Mouse (Mus musculus): ENCODE results near the gene Chp2.
"Not testable (repeated sequence)": the region's sequence is repeated elsewhere in the genome, so short reads cannot be mapped to it uniquely, and the experiment has no call there.

Gene Chp2

GRCm38 (mm10) chr7:122242260-122242659, 23.0 kb downstream of the Chp2 start:
- peak; percentile 68 for DNase-seq (ENCODE audit: low read depth, low spot score)

- not testable (repeated sequence) for DNase-seq (ENCODE audit: low read depth, low spot score)
Measured at GRCm38 (mm10) chr7:122242744-122243143, 23.4 kb downstream of the Chp2 start.

- DNase-seq (ENCODE audit: low read depth, low spot score): no peak
Measured at GRCm38 (mm10) chr7:122244166-122244565, 24.9 kb downstream of the Chp2 start.

GRCm38 (mm10) chr7:122244584-122244983, 25.3 kb downstream of the Chp2 start:
- no peak for DNase-seq (ENCODE audit: low read depth, low spot score)

- DNase-seq (ENCODE audit: low read depth, low spot score): no peak
Measured at GRCm38 (mm10) chr7:122245976-122246375, 26.7 kb downstream of the Chp2 start.

- no peak for DNase-seq (ENCODE audit: low read depth, low spot score)
Measured at GRCm38 (mm10) chr7:122247254-122247864, 28.1 kb downstream of the Chp2 start.

- DNase-seq (ENCODE audit: low read depth, low spot score): no peak
Measured at GRCm38 (mm10) chr7:122249321-122249821, 30.1 kb downstream of the Chp2 start.

- DNase-seq (ENCODE audit: low read depth, low spot score): peak; percentile 83
Measured at GRCm38 (mm10) chr7:122251197-122252011, 32.1 kb downstream of the Chp2 start.

- DNase-seq (ENCODE audit: low read depth, low spot score): peak; percentile 26
Measured at GRCm38 (mm10) chr7:122256722-122257121, 37.4 kb downstream of the Chp2 start.

GRCm38 (mm10) chr7:122258521-122258920, 39.2 kb downstream of the Chp2 start:
- DNase-seq (ENCODE audit: low read depth, low spot score): no peak

- DNase-seq (ENCODE audit: low read depth, low spot score): no peak
Measured at GRCm38 (mm10) chr7:122260055-122260602, 40.8 kb downstream of the Chp2 start.

- no peak for DNase-seq (ENCODE audit: low read depth, low spot score)
Measured at GRCm38 (mm10) chr7:122268983-122269486, 49.7 kb downstream of the Chp2 start.

GRCm38 (mm10) chr7:122272334-122272733, 53.0 kb downstream of the Chp2 start:
- DNase-seq (ENCODE audit: low read depth, low spot score): no peak

Measured in CD4-positive helper T cell, adult 2 months (primary cell).